Mouse (Mus musculus) c-Kit-positive CD71-positive TER-119-positive erythroid progenitor cells, embryonic 14.5 days (primary cell): ENCODE measurements at regions not wholly inside any gene's neighbourhood (a gene's known extent, or its start where the extent isn't known, plus 50 kb on each side); places are given as distances from the start of the nearest gene placed in this dataset.

Source experiments
- DNase-seq: peaks from one replicate; pipeline ENCODE4 v3.0.0-alpha.2; 2013; ENCODE audit warnings: low spot score

- DNase-seq, result no peak
Measured at GRCm38 (mm10) chr5:119058231-119058851, 497.9 kb downstream of the Med13l start.

- no peak for DNase-seq
Measured at GRCm38 (mm10) chr5:119059223-119059622, 498.7 kb downstream of the Med13l start.

- no peak for DNase-seq
Measured at GRCm38 (mm10) chr5:119060886-119061285, 500.4 kb downstream of the Med13l start.

GRCm38 (mm10) chr5:119062478-119062877, 502.0 kb downstream of the Med13l start:
- DNase-seq, result no peak

GRCm38 (mm10) chr5:119066666-119067065, 506.2 kb downstream of the Med13l start:
- DNase-seq, result no peak

- DNase-seq, result no peak
Measured at GRCm38 (mm10) chr5:119069765-119070333, 509.4 kb downstream of the Med13l start.

- DNase-seq, result no peak
Measured at GRCm38 (mm10) chr5:119072712-119073111, 512.2 kb downstream of the Med13l start.

- no peak for DNase-seq
Measured at GRCm38 (mm10) chr5:119080747-119081146, 520.3 kb downstream of the Med13l start.

- no peak for DNase-seq
Measured at GRCm38 (mm10) chr5:119082895-119083294, 522.4 kb downstream of the Med13l start.

GRCm38 (mm10) chr5:119097576-119098193, 537.2 kb downstream of the Med13l start:
- DNase-seq, result no peak

- DNase-seq, result no peak
Measured at GRCm38 (mm10) chr5:119099817-119100216, 539.3 kb downstream of the Med13l start.

- no peak for DNase-seq
Measured at GRCm38 (mm10) chr5:119103503-119103902, 543.0 kb downstream of the Med13l start.

- DNase-seq, result no peak
Measured at GRCm38 (mm10) chr5:119107898-119108297, 547.4 kb downstream of the Med13l start.

GRCm38 (mm10) chr5:119109501-119109900, 549.0 kb downstream of the Med13l start:
- no peak for DNase-seq

GRCm38 (mm10) chr5:119114074-119114473, 553.6 kb downstream of the Med13l start:
- no peak for DNase-seq

GRCm38 (mm10) chr5:119125745-119126144, 544.7 kb upstream of the Tbx3 start:
- no peak for DNase-seq

- DNase-seq, result no peak
Measured at GRCm38 (mm10) chr5:119130176-119130575, 540.3 kb upstream of the Tbx3 start.

- DNase-seq, result no peak
Measured at GRCm38 (mm10) chr5:119131461-119131860, 539.0 kb upstream of the Tbx3 start.

GRCm38 (mm10) chr5:119133378-119133777, 537.1 kb upstream of the Tbx3 start:
- DNase-seq, result no peak

GRCm38 (mm10) chr5:119136916-119137315, 533.6 kb upstream of the Tbx3 start:
- DNase-seq, result no peak

- DNase-seq, result no peak
Measured at GRCm38 (mm10) chr5:119137409-119137808, 533.1 kb upstream of the Tbx3 start.

- no peak for DNase-seq
Measured at GRCm38 (mm10) chr5:119137821-119138221, 532.6 kb upstream of the Tbx3 start.

- no peak for DNase-seq
Measured at GRCm38 (mm10) chr5:119138293-119138692, 532.2 kb upstream of the Tbx3 start.

- no peak for DNase-seq
Measured at GRCm38 (mm10) chr5:119139336-119139735, 531.1 kb upstream of the Tbx3 start.
